Mouse (Mus musculus) thymus, postnatal 0 days (tissue): Measurements from ENCODE around the gene Lgr5. TPM values are rescaled to one million over a fixed set of nuclear protein-coding genes. Genes with fewer than 3 reads are reported as not detected.

Source experiments
- DNase-seq: peaks from one replicate; pipeline ENCODE4 v3.0.0-alpha.2; 2015; ENCODE audit warnings: low spot score
- polyA plus RNA-seq: library from polyadenylated mRNA; unstranded; fragments of >200 nt; fragmentation: Nextera tagmentation; extraction: Ambion mirVana; gene quantifications from 2 replicates; pipeline ENCODE4 v1.2.1, GENCODE M21; 2015

Lgr5 gene
- polyA plus RNA-seq, 1 experiment from 2014 or later, result 0.07 TPM

- no peak for DNase-seq
Observed at GRCm38 (mm10) chr10:115505631-115506239, 81.8 kb downstream of the Lgr5 start.

- DNase-seq, result no peak
Observed at GRCm38 (mm10) chr10:115505155-115505554, 82.4 kb downstream of the Lgr5 start.

DNA sequence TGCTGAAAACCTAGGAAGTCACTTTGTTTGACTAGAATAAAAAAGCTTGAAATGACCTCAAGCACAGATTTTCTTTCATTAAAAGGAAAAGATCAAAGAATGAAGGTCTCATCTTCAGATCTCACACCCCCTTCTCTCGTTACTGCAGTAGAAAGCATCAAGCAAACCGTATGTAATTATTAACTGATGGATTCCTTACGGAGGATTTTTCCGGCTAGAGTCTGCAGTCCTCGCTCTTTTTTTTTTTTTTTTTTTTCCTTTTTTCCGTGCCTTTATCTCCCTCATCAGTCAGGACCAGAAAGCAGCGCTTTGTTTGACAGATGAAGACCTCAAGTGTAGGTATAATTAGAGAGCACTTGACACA is 93.8 kb downstream of the Lgr5 start:
- DNase-seq, result no peak

GRCm38 (mm10) chr10:115492956-115493777 is 94.4 kb downstream of the Lgr5 start:
- no peak for DNase-seq

GRCm38 (mm10) chr10:115491803-115492510 is 95.6 kb downstream of the Lgr5 start:
- DNase-seq, result no peak

DNA sequence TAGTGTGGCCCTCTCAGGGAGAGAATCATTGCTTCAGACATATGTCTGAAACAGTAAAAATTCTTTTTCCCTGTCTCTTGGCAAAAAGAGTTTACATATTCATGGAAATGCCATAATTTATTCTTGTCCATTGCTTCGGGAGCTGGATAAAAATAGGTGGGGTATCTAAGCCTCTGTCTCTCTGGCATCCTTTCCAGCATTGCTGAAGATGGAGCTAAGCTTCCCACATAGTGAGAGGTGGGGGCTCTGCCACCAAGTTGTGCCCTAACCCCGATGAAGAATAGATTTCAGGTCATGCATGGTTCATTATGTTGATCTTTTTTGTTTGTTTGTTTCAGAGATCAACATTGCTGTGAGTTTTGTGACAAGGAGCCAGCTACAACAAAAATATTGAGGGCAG is 102.0 kb downstream of the Lgr5 start:
- DNase-seq, result no peak

DNA sequence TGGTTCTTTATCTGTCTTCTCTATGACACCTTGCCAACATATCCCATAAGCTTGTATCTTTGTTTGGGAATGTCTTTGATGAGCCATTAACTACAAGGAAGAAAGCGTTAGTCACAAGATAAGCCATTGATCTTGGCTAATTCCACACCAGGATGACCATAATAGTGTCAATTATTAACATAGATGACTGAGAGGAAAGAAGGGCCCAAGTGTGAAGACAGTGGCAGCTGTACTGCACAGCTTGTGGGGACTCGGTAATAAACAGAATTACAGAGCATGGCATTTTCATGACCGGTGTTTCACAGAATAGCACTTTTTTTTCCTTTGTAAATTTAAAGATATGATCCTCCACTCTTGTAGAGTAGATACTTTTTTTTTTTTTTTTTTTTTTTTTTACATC is 102.9 kb downstream of the Lgr5 start:
- no peak for DNase-seq

DNA sequence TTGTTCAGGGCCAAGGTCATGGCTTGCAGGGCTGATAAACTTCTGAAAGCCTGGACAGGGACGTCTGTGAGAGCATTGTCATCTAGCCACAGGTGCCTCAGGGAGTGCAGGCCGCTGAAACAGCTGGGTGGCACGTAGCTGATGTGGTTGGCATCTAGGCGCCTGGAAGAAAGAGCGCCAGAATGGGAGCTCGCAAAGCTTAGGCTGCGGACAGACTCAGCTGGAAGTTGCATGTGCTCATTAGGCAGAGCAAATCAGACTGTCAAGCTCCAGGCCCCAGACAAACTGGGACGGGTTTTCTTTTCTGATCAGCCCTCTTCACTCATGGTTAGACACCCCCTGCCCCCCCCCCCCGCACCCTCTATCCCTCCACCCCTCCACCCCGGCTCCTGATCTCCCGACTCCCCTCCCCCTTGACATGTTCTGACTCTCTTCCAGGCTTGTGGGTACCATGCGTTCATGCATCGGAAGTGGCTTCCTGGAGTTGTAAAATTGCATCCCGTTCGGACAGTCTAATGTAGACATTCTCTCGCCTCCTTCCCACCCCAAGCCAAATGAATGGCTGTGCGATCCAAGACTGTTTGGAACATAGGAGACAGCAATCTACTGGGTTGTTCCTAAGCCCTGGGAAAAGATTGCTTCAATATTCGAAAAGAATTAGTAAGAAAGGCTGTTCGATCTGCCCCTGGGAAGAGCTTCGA is 109.0 kb downstream of the Lgr5 start:
- DNase-seq, result no peak

DNA sequence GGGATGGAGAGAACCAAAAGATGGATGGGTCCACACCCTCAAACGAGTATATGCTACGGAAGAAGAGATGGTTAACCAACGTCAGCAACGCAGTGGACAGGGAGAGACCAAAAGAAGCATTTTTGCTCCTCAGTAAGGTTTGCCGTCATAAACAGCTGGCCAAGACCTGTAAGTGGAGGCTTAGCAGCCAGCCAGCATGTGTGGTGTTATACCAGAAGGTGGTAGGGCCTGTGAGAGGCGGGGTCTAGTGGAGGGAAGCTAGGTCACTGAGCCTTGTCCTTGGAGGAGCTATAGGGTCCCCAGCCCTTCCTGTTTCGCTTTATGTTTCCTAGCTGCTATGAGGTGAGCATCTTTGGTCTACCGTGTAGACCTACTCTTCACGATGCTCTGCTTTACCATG is 111.1 kb downstream of the Lgr5 start:
- DNase-seq, result no peak

- DNase-seq, result no peak
Observed at GRCm38 (mm10) chr10:115475000-115475550, 112.5 kb downstream of the Lgr5 start.

DNA sequence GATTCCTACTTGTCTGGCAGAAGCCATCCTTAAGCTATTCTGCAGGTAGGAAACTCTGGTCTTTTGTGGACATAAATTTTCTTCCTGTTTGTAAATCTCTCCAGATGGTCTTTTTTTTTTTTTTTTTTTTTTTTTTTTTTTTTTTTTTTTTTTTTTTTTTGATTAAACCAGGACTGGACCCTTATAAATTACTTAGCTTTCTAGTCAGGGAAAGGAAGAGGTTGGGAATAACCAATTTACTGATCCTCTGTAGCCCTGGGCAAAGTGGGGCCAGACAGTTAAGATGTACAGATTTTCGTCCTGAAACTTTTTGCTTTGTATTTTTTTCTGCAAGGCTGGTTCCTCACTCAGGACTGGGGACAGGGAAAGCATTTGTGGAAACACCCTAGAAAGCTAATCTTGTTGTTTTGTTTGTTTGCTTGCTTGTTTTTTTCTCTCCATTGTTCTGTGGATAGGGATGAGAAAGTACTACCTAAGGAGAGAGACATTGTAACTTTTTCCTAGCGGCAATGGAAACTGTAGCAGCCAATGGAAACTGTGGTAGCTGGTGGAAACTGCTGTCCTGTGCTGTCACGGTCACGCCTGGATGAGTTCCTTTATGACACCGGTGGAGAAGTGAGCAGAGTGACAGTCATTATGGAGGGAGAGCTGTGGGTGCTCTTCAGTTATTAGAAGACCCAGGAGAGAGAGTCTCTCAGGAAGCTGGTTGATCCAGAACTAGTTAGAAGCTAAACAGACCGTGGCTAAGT is 114.2 kb downstream of the Lgr5 start:
- no peak for DNase-seq

DNA sequence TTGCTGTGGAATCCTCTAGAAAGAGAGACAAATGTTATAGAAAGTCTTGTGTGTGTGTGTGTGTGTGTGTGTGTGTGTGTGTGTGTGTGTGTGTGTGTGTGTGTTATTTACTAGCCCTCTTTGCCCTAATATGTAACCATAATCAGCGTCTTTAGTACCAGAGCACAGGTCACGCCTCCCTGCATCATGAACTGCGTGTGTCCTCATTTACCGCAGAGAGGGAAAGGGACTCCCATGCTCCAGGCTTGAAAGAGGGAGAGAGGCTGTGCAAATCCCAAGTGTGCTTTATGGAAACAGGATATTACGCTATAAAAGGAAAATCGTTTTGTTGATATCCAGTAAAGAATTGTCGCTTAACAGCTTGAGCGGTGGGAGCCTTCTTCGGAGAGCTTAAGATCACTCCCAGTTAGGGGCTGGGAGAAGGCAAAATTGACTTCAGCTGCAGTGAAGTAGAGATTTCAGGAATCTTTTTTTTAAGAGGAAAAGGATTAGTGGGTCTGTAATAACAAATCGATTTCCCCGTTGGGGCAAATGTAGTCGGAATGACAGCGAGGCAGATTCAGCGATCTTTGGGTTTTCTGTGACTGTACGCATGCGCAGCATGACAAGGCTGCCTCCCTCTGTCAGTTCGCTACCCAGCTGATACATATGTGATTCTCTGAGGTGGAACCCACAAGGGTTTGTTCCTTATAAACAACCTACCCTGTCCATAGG is 116.8 kb downstream of the Lgr5 start:
- DNase-seq, result no peak

- no peak for DNase-seq
Observed at GRCm38 (mm10) chr10:115469040-115469439, 118.5 kb downstream of the Lgr5 start.

DNA sequence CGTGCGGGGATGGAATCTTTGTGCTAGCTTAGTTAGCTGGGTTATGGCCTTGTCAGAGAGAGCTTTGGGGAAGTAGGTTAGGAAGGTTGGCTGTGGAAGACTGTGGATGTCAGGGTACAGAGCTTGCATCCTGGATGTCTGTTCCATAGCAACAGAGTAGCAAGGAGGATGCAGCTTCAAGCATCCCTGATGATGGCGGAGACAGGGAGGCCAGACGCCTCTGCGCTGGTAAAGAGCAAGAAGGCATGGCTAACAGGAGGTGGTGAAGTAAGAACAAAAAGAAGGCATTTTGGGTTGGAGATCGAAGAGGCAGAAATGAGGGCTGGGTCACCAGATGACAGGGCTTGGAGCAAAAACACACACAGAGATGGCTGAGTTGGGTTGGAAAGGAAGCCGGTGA is 118.9 kb downstream of the Lgr5 start:
- DNase-seq, result no peak

DNA sequence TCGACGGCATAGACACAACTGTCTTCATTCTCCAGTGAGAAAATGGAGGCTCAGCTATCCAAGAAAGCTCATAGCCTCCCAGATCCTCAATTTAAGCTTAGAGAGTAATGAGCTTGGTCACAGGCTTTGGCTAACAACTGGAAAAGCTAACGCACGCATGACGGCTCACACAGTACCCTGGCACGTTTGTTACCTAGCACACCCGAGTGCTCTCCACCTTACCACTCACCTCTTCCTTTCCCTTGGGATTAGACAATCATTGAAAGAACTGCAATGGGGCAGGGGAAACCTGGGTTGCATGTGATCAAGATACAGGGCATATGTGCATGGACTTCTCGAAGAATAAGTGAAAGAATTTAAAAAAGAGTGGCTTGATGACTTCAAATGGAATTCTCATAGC is 119.6 kb downstream of the Lgr5 start:
- no peak for DNase-seq

- no peak for DNase-seq
Observed at GRCm38 (mm10) chr10:115465778-115466177, 121.8 kb downstream of the Lgr5 start.

GRCm38 (mm10) chr10:115465072-115465471 is 122.5 kb downstream of the Lgr5 start:
- no peak for DNase-seq

- DNase-seq, result no peak
Observed at GRCm38 (mm10) chr10:115462646-115463045, 124.9 kb downstream of the Lgr5 start.

DNA sequence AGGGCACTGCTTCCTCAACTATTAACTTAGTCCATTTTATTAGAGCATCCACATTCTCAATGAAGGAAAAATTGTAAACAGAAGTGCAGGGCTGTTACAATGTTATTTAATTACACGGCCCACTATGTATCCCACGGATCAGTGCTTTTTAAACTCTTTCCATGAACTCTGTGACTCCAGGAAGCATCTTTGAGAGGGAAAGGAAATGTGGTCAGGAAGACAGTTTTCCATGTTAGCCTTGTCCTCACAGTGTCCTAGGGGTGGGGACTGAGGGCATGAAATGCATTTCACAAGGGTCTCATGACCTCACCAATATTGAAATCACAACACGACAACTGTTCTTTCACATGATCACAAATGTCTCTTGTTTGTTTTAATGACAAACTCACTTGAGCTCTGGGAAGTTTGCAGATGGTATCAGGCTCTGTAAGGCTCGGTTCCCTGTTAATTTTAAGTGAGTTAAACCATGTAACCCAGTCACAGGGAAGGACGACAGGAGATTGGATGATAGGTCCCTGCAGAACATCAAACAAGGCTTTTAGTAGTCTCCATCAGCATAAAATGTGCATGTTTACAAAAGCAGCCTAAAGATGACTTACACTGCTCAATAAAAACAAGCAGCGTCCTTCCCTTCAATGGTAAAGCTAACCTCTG is 130.1 kb downstream of the Lgr5 start:
- DNase-seq, result no peak

DNA sequence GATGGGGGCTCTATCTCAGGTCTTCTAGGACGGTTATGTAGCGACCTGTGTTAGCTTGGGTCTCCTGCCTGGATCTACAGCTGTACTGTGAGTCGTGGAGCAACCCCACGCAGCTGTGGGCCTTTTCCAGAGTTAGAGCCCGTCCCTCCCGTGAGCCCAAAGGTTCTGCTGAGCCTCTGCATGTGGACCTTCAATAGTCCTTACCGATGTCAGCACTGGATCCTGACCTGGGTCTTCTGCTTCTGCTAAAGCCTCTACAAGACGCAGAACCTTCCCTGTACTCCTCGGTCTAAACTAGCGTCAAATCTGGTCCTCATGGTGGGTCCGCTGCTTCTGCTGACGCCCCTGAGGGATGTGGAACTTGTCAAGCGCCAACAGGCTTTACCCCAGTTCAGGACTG is 139.0 kb downstream of the Lgr5 start:
- DNase-seq, result no peak
